Mouse (Mus musculus) gastrocnemius, postnatal 4 days (tissue): ENCODE measurements around the gene Arhgap8. TPM values are rescaled to one million over a fixed set of nuclear protein-coding genes. Genes with fewer than 3 reads are reported as not detected.
"Not testable (repeated sequence)": the region's sequence is repeated elsewhere in the genome, so short reads cannot be mapped to it uniquely, and the experiment has no call there.

ENCODE experiments used
- DNase-seq, 2 experiments: peaks; one replicate each; pipeline ENCODE4 v3.0.0; 2021 to 2022; ENCODE audit warnings: low spot score in 2 of 2, mixed read lengths in 2 of 2
- total RNA-seq, 2 experiments: library from RNA; stranded (reverse); gene quantifications; 2 replicates each; pipeline ENCODE4 v1.2.3; 2021

The Arhgap8 gene
- total RNA-seq, 2 experiments from 2014 or later, result 0.39 to 0.47 TPM

- no peak for DNase-seq
Measured at GRCm38 (mm10) chr15:84731676-84732424, 12.0 kb downstream of the Arhgap8 start.

- DNase-seq, result no peak
Measured at GRCm38 (mm10) chr15:84732425-84732749, 12.5 kb downstream of the Arhgap8 start.

DNA sequence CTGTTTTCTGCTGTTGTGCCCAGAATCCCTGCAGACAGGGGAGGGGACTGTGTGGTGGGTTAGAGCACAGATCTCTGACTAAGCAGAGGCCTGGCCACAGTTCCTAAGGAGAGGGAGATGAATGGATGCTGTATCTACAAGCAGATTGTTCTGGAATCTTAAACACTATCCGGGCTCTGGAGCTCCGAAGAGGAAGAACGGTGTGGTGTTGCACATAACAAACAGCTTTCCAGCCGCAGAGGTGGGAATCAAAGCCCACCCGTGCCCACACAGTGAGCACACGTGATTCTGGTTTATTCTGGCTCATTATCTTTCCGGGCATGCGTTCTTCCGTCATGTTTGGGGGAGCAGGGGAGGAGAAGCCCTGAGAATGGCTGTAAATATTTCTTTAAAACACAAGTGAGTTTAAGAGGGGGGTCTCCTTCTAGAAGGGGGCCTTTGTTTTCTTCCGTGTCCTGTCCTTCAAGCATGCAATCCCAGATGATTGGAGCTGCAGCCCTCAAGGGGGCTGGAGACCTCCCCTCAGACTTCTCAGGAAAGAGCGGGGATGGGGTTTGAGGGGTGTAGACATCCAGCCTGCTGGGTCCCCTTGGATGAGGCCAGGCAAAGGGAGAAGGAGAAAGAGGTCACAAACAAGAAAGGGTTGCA is 16.6 kb downstream of the Arhgap8 start:
- DNase-seq, result no peak

DNA sequence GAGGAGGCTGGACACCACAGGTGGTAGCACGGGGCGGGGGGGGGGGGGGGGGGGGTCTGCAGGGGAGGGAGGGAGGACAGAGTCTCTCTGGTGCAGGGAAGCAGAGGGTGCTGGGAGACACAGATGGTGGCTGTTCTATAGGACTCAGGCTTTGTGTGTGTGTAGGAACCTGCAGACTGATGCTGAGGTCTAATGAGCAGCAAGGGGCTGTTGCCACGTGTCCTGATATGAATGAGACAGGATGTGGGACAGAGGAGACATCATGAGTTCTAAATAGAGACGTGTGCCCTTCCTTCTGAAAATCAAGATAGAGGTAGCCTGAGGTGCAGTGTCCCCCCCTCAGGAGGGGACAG is 17.1 kb downstream of the Arhgap8 start:
- no peak for DNase-seq

- DNase-seq, result no peak
Measured at GRCm38 (mm10) chr15:84738246-84738645, 18.4 kb downstream of the Arhgap8 start.

DNA sequence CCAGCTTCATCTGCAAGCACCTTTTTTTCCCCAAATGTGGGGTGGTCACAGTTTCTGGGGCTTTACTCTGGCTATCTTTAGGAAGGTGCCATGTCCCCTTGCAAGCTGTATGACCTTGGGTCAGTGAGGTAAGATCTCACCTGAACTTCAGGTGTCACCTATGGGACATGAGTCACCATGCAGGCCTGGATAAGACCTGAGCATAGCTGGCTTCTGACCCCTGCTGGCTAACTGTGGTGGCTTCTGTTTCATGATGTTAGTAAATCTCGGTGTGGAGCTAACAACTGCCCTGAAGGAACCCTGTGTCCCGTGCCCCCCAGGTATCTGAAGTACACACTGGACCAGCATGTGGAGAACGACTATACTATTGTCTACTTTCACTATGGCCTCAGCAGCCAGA is 21.7 kb downstream of the Arhgap8 start:
- no peak for DNase-seq

GRCm38 (mm10) chr15:84743347-84743746 is 23.5 kb downstream of the Arhgap8 start:
- no peak for DNase-seq

DNA sequence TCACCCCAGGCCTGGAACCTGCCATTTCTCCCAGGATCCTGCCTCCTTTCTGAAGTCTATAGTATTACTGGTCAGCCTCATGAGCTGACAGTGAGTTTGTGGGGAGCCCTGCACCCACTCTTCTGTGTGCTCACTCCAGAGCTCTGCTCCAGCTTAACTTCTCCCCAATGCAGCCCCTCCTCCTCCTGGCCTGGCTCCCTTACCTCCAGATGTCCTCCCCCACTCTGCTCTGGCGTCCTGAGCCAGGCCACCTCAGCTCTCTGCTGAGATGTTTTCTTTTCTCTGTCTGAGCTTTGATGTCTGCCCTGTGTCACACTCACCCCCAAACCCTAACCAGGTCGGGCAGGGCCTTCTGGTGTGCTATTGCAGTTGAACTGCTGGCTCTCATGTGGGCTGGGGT is 24.5 kb downstream of the Arhgap8 start:
- DNase-seq, result no peak

DNA sequence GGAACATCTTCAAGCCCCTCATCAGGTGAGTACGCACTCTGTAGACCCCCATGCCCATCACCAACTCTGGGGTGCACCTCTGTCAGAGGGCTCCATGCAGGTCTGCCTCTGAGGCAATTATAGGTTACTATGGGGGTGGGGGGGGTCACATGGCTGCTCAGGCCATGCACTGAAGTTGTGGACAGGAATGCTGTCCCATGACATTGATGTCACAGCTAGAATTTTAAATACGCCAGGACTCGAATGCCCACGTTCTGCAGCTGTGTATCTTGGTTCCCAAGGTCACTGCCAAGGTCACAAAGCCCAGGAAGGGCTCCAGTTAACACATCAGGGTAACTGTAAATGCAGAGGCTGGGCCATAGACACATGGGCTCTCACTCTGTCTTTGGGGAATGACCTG is 26.0 kb downstream of the Arhgap8 start:
- DNase-seq, result no peak

DNA sequence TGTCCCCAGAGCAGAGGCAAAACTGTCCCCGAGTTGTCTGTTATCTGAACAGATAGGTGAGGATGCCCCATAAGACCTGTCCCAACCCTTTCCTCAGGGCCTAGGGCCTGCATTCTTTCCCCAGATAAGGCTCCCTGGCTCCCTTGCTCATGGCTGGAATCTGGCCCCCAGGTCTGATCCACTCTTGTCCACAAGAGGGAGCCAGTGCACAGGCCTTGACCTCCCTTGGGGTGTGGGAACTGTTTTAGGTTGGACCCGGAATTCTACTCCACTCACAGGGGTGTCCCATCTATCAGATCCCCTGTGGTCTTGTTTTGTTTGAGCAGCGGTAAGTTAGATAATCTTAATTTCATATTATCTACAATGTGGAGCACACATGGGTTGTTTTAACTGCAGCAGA is 35.1 kb downstream of the Arhgap8 start:
- peak; percentile 42 to 67 for DNase-seq

- DNase-seq, result no peak
Measured at GRCm38 (mm10) chr15:84756426-84756825, 36.6 kb downstream of the Arhgap8 start.

DNA sequence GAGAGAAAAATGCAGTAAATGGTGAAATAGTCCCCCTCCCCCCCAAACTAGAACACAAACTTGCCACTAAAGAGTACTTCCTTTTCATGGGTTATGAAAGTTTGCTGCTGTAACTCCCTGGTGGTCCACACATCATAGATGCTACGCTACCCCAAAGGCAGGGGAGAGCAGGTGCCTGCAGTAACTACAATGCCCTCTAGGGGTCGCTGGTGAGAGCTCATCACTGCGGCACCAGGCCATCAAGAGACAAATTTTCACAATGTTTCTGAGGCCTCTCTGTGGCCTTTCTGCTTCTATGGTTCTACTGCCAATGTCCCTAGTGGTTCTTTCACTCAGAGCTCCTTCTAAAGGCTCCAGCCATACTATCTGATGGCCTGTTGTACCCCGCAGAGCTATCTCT is 38.6 kb downstream of the Arhgap8 start:
- DNase-seq, result no peak

DNA sequence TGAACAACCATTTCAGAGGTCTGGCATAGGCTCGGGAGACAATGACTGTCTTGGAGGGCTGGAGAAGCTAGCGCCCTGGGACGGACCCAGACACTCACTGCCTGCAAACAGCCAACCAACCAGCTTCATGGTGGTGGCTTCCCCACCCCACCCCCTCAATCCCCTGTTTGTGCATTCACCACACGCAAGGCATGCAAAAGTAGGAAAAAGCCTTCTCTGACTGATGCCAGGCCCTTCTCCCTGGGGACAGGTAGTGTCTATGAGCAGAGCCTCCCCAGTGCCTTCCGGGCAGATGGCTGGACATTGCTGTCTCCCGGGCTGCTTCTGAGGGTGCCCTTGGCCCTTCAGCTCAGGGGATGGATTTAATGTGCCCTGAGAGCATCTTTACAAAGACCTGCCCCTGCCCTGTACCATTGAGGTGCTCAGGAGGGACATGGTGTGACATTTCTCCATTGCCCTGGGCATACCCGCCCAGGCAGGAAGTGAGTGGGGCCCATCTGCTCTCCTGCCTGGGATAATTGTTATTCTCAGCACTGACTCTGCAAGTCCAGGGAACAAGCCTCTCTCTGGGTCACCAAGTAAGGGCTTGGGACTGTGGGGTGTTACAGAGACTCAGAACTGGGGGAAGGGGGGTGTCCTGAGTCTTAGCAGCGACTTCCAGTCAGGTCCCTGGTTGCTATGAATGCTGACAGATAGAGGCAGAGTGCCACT is 43.0 kb downstream of the Arhgap8 start:
- no peak for DNase-seq

- DNase-seq, result no peak
Measured at GRCm38 (mm10) chr15:84763423-84763812, 43.6 kb downstream of the Arhgap8 start.

DNA sequence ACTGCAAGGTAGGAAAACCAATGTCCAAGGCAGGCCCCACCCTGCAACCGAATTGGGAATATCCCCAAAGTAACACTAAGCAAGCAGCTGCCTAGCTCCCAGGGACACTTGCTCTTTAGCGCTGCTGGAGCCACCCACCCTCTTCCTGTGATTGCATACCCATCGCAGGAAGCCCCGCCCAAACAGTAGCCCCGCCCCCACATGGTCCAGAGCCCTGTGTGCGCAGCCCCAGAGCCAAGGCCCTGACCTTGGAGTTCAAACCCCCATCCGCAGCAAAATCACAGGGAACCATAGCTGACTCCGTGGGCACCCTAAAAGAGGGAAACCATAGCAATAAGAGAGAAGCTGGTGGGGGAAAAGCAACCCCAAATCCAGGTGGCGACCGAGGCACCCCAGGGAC is 46.8 kb downstream of the Arhgap8 start:
- no peak for DNase-seq

- DNase-seq, result not testable (repeated sequence)
Measured at GRCm38 (mm10) chr15:84768531-84768930, 48.7 kb downstream of the Arhgap8 start.

DNA sequence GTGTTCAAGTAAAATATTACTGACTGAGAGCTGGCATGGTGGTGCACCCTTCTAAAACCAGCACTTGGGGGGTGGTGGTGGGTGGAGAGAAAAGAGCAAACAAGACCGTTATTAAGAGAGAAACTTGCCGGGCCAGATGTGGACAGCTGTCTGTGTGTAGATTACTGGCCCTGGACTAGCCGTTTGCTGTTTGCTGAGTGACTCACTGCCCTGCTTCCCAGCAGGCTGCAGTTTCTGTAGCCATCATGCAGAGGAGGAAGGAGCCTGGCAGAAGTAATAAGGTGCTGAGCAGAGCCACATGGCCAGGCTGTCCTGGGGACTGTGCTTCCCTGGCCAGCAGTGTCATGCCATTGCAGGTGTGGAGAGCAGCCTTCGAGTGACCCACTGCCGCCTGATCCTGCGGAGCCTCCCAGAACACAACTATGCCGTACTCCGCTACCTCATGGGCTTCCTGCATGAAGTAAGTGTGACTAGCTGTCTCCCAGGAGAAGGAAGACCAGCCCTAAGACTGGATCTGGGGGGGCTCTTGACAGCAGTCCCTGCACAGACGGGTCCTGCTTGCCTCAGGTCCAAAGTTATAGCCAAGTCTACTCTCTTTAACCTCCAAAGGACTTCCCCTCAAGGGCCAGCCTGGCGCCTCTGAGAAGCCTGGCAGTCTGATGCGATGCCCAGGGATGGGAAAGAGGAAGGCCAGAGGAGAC is 49.9 kb downstream of the Arhgap8 start:
- DNase-seq, result no peak

GRCm38 (mm10) chr15:84772191-84773111 is 52.6 kb downstream of the Arhgap8 start:
- DNase-seq, result no peak

DNA sequence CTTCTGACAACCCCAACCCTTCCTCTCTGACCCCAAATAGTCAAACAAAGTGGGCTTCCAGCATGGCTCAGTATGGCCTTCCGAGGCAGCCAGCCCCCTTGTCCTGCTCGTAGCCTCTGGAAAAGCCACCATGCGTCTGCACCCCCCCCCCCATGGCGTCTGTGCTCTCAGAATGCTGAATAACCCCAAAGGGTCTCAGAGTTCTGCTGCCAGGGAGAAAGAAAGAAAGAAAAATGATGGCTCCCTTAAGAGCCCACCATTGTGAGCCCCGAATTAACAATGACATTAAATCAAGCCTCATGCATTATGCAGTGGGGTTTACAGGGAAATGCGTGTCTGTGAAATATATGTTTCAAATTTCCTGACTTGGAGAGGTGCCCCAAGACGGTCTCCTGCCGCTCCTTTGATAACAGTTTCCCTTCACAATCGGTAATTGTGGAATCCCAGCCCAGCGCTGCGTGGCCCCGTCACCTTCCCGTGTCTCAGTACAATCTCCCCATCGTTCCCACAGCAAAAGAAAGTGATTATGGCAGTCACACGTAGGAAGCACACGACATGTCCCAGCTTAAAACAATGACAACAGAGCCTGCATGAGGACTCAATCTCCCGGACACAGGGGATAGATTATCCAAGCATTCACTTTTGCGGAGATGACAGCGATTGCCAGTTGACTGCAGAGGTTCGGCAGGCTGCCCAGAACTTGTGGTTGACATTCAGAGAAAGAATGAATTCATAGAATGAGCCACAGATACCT is 55.7 kb downstream of the Arhgap8 start:
- DNase-seq, result no peak

DNA sequence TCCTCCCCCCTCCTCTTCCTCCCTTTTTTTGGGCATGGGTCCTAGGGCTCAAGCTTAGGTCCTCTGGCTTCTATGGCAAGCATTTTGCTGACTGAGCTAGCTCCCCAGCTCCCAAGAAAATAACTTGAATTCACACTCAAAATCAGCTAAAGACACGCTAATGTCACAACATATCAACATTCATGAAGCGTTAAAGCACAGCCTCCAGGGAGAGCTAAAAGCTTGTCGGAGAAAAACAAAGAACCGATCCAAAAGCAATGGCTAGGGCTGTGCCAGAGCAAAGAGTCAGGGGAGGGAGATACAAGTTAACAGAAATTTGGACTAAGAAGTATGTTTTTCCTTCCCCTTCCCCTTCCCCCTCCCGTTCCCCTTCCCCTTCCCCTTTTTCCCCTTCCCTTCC is 58.7 kb downstream of the Arhgap8 start:
- DNase-seq, result no peak
